Mouse (Mus musculus) bone marrow macrophage, adult 2 months (primary cell): Measurements from ENCODE around the gene Tpr.

Experiments
- CTCF ChIP-seq: IDR thresholded peaks from 2 replicates; pipeline ENCODE4 v1.5.1; 2012; ENCODE audit warnings: low read depth, mild to moderate bottlenecking, low read length, moderate library complexity
- POLR2A ChIP-seq: IDR thresholded peaks from 2 replicates; pipeline ENCODE4 v1.6.1; 2012; ENCODE audit warnings: mild to moderate bottlenecking, low read depth, low read length, borderline replicate concordance

DNA sequence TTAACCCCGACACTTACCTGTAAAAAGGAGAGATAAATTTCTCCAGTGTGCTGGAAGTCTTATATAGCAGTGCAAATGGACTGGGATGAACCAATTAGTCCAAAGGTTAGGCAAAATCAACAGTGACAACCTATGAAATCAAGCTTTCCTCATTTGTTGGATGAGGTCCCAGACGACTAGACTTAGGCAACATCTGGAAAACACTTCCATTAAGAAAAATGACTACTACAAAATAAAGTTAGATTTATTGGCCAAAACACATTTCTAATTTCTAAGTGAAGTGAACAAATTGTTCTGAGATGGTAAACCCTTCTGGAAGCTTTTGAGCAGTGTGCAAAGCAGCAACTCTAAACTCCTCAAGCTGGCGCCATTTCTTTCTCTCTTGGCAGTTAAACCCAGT, 73.5 kb downstream of the Tpr start, which contains the start of gene Prg4:
- TF ChIP-seq CTCF (no peak), POLR2A (no peak)
